Mouse (Mus musculus) kidney, postnatal 0 days (tissue): ENCODE data around the gene Tnfrsf18. TPM values are rescaled to one million over a fixed set of nuclear protein-coding genes. Genes with fewer than 3 reads are reported as not detected.
A peak's percentile ranks its signal among the peaks of the same experiment; 100 is the strongest.

Experiments
- ATAC-seq: fragments of 200-750 bp; cut with Nextera tagmentation; replicated peaks from 2 replicates; pipeline ENCODE4 v1.8.0; 2017; ENCODE audit warnings: low read depth, moderate number of reproducible peaks, moderate TSS enrichment, moderate library complexity; ENCODE audit not compliant: low FRiP score
- DNase-seq: peaks from one replicate; pipeline ENCODE4 v3.0.0-alpha.2; 2016; ENCODE audit warnings: low spot score
- H3K27ac ChIP-seq: fragments of 300-500 bp; sonication (generic); 2 replicates; pipeline ENCODE4 v1.5.1; 2014; ENCODE audit warnings: mild to moderate bottlenecking
- H3K27me3 ChIP-seq: fragments of 300-500 bp; sonication (generic); 2 replicates; pipeline ENCODE4 v1.6.1; 2014; ENCODE audit warnings: low read length, mixed read lengths; ENCODE audit not compliant: insufficient read depth
- H3K36me3 ChIP-seq: fragments of 300-500 bp; sonication (generic); 2 replicates; pipeline ENCODE4 v1.6.1; 2014; ENCODE audit warnings: low read length, mixed read lengths; ENCODE audit not compliant: insufficient read depth
- H3K4me1 ChIP-seq: fragments of 300-500 bp; sonication (generic); replicated peaks from 2 replicates; pipeline ENCODE4 v1.6.1; 2014; ENCODE audit warnings: antibody characterized with exemption, low read length, mixed read lengths; ENCODE audit not compliant: insufficient read depth
- H3K4me2 ChIP-seq: fragments of 300-500 bp; sonication (generic); 2 replicates; pipeline ENCODE4 v1.6.1; 2014; ENCODE audit warnings: mild to moderate bottlenecking, low read length, moderate library complexity, mixed read lengths
- H3K4me3 ChIP-seq: fragments of 300-500 bp; sonication (generic); replicated peaks from 2 replicates; pipeline ENCODE4 v1.5.1; 2014; ENCODE audit warnings: low read depth, low read length
- H3K9ac ChIP-seq: fragments of 300-500 bp; sonication (generic); 2 replicates; pipeline ENCODE4 v1.6.1; 2014; ENCODE audit warnings: low read depth, low read length
- H3K9me3 ChIP-seq: fragments of 300-500 bp; sonication (generic); replicated peaks from 2 replicates; pipeline ENCODE4 v1.6.1; 2016; ENCODE audit warnings: low read length, inconsistent platforms, mixed read lengths
- CTCF ChIP-seq: IDR thresholded peaks from 2 replicates; pipeline ENCODE4 v1.5.1; 2016; ENCODE audit warnings: antibody characterized with exemption, low read depth, mild to moderate bottlenecking, moderate library complexity
- WGBS: fragments of 180-500 bp; shearing (Covaris S2); extraction: QIAGEN DNeasy Blood & Tissue Kit; methylation state at CpG from one replicate; pipeline ENCODE4 v1.1.7; 2014; 5-methylcytosine and 5-hydroxymethylcytosine counted together
- polyA plus RNA-seq: library from polyadenylated mRNA; unstranded; fragments of >200 nt; fragmentation: Nextera tagmentation; extraction: Ambion mirVana; gene quantifications from 2 replicates; pipeline ENCODE4 v1.2.1, GENCODE M21; 2015

The Tnfrsf18 gene
- polyA plus RNA-seq, 1 experiment from 2014 or later = 1.3 TPM

DNA sequence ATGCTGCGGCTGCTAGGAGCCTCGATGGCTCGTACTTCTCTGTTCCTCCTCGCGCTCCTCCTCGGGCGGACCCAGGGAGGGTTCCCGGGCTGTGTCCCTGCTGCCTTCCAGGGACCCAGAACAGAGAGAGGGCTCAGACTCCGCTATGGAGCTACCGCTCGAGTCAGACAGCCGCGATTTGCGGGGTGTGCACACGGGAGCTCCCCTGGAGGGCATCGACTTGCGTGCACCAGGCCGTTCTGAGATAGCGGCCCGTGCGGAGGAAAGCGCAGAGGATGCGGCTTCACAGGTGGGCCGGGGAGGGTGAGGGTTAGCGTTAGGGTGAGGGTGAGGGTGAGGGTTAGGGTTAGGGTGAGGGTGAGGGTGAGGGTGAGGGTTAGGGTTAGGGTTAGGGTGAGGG is 8.9 kb downstream of the Tnfrsf18 start:
- no peak for TF ChIP-seq CTCF
- H3K27me3 ChIP-seq = no peaks in the 10 kb centered on the region
- no peak overlapping the region for H3K27ac ChIP-seq
- no peaks in the 10 kb centered on the region for H3K36me3 ChIP-seq
- no peak overlapping the region for H3K4me3 ChIP-seq
- H3K4me1 ChIP-seq = peaks cover 16% of the 10 kb centered on the region
- WGBS = 19% methylated on average over 25 of the region's 25 CpGs
- DNase-seq = no peak
- ATAC-seq = no peak
- H3K4me2 ChIP-seq = peak overlapping the region; percentile 38
- peak overlapping the region; percentile 13; the same call in 1 of the 2 replicates for H3K9ac ChIP-seq
- no peaks in the 10 kb centered on the region for H3K9me3 ChIP-seq

DNA sequence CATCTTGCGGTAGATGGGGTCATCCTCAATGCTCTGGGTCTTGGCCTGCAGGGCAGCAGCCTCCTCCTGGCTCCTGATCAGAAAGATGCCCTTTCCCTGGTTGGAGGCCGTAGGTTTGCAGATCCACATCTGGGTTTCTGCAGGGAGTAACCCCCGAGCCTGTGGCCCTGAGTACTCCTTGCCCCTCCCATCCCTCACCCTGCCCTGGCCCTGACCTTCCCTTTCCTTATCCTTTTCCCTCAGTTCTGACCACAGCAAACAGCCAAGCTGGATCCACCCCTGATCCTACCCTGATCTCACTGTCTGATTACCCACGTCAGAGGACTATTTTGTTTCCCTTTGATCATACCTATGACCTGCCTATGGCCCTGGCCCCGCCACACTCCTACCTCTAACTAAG is 18.8 kb downstream of the Tnfrsf18 start:
- H3K9ac ChIP-seq = no peak overlapping the region
- no peak for TF ChIP-seq CTCF
- no peak overlapping the region for H3K4me3 ChIP-seq
- no peaks in the 10 kb centered on the region for H3K9me3 ChIP-seq
- no peaks in the 10 kb centered on the region for H3K4me1 ChIP-seq
- H3K36me3 ChIP-seq = no peaks in the 10 kb centered on the region
- no peak overlapping the region for H3K27ac ChIP-seq
- 47% methylated on average over 5 of the region's 5 CpGs for WGBS
- DNase-seq (no peak), ATAC-seq (0 out of 2 replicates have a peak, but pooled peaks have one; percentile 6)
- no peaks in the 10 kb centered on the region for H3K27me3 ChIP-seq
- H3K4me2 ChIP-seq = no peak overlapping the region

DNA sequence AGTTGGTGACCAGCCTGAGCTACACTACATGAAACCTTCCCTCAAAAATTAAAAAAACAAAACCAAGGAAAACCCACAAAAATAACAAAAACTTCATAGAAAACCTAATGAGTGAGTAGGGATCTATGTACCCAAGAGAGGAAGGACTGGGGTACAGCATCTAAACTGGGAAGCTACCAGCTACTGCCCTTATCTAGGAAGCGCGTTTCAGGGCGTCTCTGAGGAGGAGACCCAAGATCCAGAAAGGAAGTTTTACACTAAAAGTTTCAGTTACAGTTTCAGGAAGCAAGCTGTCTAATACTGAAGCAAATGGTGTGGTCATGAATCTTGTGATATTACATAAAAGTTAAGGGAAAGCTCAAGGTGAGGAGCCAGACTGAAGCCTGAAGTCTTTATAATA is 23.8 kb downstream of the Tnfrsf18 start:
- no peak for TF ChIP-seq CTCF
- no peaks in the 10 kb centered on the region for H3K27me3 ChIP-seq

DNA sequence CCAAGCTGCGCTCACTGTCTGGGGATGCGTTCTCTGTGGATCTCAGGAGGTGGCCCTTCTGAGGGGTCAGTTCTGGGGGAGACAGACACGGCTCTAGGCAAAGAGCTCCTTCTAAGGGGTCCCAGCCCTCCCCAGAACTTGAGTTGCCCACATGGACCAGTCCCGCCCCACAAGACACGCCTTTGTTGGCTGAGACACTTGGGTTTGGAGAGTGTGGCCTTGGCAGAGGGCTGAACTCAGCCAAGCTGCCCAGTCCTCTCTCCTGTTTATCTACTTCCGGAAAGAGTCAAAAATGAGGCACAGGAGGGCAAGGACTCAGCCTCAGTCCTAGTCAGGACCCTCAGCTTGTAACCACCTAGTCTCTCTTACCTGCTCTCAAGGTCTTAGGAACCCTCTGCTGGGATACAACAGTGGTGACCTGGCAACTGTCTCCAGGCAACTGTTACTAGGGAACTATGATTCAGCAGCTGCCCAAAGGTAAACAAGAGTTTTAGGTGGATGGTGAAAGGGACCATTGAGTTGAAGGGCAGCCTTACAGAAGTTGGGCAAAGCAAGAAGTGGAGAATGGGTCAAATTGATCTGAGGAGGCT is 24.5 kb downstream of the Tnfrsf18 start:
- Histone ChIP-seq H3K4me1 (0 out of 2 replicates have a peak, but pooled peaks cover 6% of the 10 kb centered on the region), H3K9ac (no peak overlapping the region), H3K4me3 (no peak overlapping the region), H3K36me3 (no peaks in the 10 kb centered on the region), H3K9me3 (no peaks in the 10 kb centered on the region), H3K27me3 (no peaks in the 10 kb centered on the region), H3K4me2 (no peak overlapping the region), H3K27ac (no peak overlapping the region)
- WGBS = 79% methylated on average over 6 of the region's 6 CpGs
- no peak for DNase-seq
- no peak for TF ChIP-seq CTCF
- no peak for ATAC-seq

More for the DNA sequence above, 23.8 kb downstream of the Tnfrsf18 start:
- 72% methylated on average over 3 of the region's 3 CpGs for WGBS
- no peak overlapping the region for H3K27ac ChIP-seq
- no peak for ATAC-seq
- H3K9ac ChIP-seq = no peak overlapping the region
- no peak overlapping the region for H3K4me3 ChIP-seq
- DNase-seq = no peak
- no peaks in the 10 kb centered on the region for H3K9me3 ChIP-seq
- no peaks in the 10 kb centered on the region for H3K4me1 ChIP-seq
- no peaks in the 10 kb centered on the region for H3K36me3 ChIP-seq
- no peak overlapping the region for H3K4me2 ChIP-seq

DNA sequence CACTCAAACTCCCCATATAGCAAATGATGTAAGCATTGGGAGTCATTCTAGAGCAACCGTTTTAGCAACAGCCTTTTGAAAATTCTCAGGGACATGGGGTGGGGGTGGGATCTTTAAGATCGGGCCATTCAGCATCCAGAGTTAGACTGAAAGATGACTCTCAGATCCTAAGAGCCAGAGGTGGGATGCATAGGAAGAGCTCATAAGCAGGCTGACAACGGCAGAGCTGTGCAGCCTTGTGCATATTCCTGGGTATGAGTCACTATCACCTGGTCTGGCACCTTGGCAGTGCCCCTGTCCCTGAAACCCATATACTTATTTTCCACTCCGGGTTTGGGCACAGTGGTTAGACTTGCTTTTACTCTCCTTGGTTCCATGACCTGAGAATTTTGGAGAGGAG is 27.1 kb downstream of the Tnfrsf18 start:
- Histone ChIP-seq H3K27ac (no peak overlapping the region), H3K27me3 (no peaks in the 10 kb centered on the region), H3K4me2 (no peak overlapping the region), H3K36me3 (no peaks in the 10 kb centered on the region), H3K9ac (no peak overlapping the region), H3K4me1 (0 out of 2 replicates have a peak, but pooled peaks cover 6% of the 10 kb centered on the region), H3K9me3 (no peaks in the 10 kb centered on the region), H3K4me3 (no peak overlapping the region)
- WGBS = 78% methylated on average over 4 of the region's 4 CpGs
- no peak for TF ChIP-seq CTCF
- ATAC-seq = no peak
- no peak for DNase-seq

DNA sequence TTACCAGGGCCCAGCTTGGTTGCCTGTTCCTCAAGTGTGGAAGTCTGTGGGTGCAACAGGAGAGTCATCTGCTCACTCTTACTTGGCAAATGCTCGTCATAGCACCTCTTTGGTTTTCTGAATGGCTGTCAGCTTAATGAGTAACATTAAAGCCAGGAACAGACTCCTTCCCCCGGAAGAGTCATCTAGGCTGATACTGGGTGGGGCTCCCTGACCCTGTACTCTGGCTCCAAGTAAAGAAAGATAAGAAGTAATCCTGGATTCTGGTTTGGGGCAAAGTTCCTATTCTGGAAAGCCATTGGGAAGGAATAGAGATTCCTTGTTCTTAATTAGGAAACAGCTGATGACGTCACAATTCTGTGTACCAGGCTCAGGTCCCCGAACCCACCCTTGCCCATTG is 28.2 kb downstream of the Tnfrsf18 start:
- no peak for TF ChIP-seq CTCF
- H3K27ac ChIP-seq = no peak overlapping the region
- no peaks in the 10 kb centered on the region for H3K9me3 ChIP-seq
- no peak overlapping the region for H3K4me2 ChIP-seq
- no peak overlapping the region for H3K4me3 ChIP-seq
- H3K9ac ChIP-seq = no peak overlapping the region
- no peaks in the 10 kb centered on the region for H3K36me3 ChIP-seq
- H3K4me1 ChIP-seq = 0 out of 2 replicates have a peak, but pooled peaks cover 6% of the 10 kb centered on the region
- no peak for DNase-seq
- no peak for ATAC-seq
- H3K27me3 ChIP-seq = no peaks in the 10 kb centered on the region
- WGBS = 64% methylated on average over 4 of the region's 4 CpGs

DNA sequence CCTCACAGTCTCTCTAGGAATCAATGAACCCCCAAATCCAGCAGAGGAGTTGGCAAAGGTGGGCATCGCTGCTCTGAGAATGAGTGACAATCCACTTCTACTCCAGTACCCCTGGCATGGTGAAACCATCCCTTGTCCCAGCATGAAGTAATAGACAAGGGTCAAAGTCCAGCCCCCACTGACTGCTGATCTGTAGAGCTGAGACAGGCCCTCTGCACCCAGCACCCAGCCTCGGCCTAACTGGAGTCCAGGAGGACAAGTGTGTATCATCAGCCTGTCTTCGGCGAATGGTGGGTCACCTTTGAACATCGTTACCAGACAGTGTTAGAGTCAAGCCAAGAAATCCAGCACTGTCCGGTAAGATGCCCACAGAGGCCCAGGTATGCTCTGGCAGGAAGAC is 28.6 kb downstream of the Tnfrsf18 start:
- WGBS = 84% methylated on average over 6 of the region's 6 CpGs
- ATAC-seq (peak; percentile 52; the same call in 1 of the 2 replicates), DNase-seq (no peak)
- Histone ChIP-seq H3K9ac (no peak overlapping the region), H3K27ac (no peak overlapping the region), H3K36me3 (no peaks in the 10 kb centered on the region), H3K4me1 (0 out of 2 replicates have a peak, but pooled peaks cover 6% of the 10 kb centered on the region), H3K4me2 (no peak overlapping the region), H3K9me3 (no peaks in the 10 kb centered on the region), H3K27me3 (no peaks in the 10 kb centered on the region), H3K4me3 (no peak overlapping the region)
- TF ChIP-seq CTCF = no peak
